Mouse (Mus musculus) ovary, adult 2 months (tissue): ENCODE measurements around the gene Ldhal6b. TPM values are rescaled to one million over a fixed set of nuclear protein-coding genes. Genes with fewer than 3 reads are reported as not detected.

ENCODE experiments used
- polyA plus RNA-seq: library from polyadenylated mRNA; depleted of rRNA; stranded (reverse); fragments of >200 nt; gene quantifications from 2 replicates; pipeline ENCODE4 v1.2.3, GENCODE M21; 2012; rRNA removed

Ldhal6b gene
- polyA plus RNA-seq = 0.37 and 0.43 TPM in 2 replicates

DNA sequence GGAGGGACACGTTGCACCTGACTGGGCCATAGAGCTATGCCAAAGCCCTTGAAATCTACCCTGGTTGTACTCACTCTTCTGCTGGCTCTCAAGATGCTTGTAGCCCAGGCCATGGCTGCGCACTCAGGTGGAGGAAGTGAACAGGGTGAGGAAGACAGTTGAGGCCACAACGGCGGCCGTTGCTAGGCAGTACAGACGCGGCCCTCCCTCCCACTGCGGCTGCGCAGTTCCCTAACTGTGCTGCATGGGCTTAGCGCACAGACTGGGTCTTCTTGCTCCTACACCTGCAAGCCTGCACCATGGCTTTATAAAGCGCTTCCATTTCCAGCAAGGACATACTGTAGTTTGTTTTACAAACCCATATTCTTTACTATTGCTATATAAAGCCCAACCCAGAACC, at the start of gene Ldhal6b:
Gene Ldhal6b (minus strand): TSS at position 223 of the 400 bp plus-strand sequence.

DNA sequence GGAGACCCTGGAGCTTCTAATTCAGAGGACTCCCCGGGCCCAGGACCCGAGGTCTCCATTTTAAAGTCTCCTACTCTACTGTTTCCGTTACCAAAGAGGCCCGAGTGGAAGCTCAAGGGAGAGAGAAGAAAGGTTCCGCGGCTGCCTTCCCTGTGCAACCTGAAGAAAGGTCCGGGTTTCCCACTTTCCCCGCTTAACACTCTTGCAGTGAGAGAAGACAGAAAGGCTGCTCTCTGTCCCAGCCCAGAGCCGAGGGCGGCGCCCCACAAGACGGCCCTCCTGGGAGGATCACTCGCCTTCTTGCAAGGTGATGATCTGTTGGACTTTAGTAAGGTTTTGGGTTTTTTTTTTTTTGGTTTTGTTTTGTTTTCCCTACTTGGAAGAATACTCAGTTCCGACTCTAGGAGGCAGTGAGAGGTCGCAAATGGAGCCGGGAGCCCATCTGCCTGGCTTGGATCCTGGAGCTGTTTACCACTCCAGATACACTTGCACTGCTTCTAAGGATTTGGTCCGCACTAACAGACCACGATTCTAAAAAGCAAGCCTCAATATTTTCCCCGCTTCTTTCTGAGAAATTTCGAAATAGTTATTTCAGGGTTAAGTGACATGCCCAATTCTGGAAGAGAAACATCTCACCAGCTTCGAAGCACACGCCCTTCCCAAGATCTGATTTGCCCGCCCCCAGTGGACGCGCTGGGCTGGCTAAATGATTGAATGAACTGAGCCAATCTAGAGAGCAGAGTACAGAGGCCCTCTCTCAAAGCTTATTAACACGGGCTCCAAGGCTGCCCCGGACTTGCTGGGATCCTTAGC, 21.8 kb upstream of the Ldhal6b start, which contains the start of gene Tmem242:
Gene Tmem242 (minus strand): TSS at position 101 of the 813 bp plus-strand sequence.

Other genes with a start within 250 kb of the Ldhal6b start
- gene Tmem242, start 21.5 kb upstream of the Ldhal6b start, polyA plus RNA-seq = 3.9 and 5.4 TPM in 2 replicates
- gene Zdhhc14, start 73.8 kb upstream of the Ldhal6b start, polyA plus RNA-seq = 3.4 and 4.5 TPM in 2 replicates